Mouse (Mus musculus) heart, postnatal 10 days (tissue): Measurements from ENCODE around the gene Fmo5. TPM values are rescaled to one million over a fixed set of nuclear protein-coding genes. Genes with fewer than 3 reads are reported as not detected.
A peak's percentile ranks its signal among the peaks of the same experiment; 100 is the strongest.

Experiments used
- DNase-seq, 2 experiments: peaks; one replicate each; pipeline ENCODE4 v3.0.0; 2021
- intact Hi-C: fragments of 180-260 bp; cut with DNase I; formaldehyde crosslinking; loops from one replicate; pipeline ENCODE4 v1.15.1; 2025
- total RNA-seq, 2 experiments: library from RNA; stranded (reverse); gene quantifications; 2 replicates each; pipeline ENCODE4 v1.2.3; 2021

The Fmo5 gene
- 1 to 10 TPM; 7.5 to 7.6 TPM for total RNA-seq

DNA sequence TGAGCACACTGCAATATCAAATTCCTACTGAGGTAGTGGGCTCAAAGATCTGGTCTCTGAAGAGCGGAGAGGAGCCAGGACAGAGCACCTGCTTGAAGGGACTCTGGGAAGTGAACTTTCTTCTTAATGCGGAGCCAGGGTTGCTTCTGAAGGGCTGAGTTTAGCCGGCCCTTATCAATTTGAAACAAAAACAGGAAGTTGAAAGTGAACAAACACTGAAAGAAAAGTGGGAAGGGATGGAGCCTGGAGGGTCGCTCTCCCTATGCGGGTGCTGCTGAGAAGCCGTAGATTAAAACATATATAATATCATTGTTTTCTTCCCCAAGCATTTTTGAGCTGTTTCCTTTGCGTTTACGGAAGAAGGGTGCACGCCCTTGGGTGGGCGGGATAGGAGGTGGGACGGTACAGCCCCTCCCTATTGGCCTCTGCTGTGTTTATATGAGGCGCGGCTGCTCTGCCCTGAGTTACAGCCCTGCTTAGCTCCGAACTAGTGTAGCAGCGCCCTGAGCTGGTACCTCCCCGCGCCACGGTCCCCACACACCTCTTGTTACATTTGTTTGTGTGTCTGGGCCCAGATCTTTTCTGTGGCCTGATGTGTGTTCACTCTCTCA, at the start of gene Fmo5:
Fmo5 (plus strand) TSS at position 414 of the 611 bp plus-strand sequence.
- DNase-seq, result peak; percentile 78 to 79
- intact Hi-C loops, result no loop called here

DNA sequence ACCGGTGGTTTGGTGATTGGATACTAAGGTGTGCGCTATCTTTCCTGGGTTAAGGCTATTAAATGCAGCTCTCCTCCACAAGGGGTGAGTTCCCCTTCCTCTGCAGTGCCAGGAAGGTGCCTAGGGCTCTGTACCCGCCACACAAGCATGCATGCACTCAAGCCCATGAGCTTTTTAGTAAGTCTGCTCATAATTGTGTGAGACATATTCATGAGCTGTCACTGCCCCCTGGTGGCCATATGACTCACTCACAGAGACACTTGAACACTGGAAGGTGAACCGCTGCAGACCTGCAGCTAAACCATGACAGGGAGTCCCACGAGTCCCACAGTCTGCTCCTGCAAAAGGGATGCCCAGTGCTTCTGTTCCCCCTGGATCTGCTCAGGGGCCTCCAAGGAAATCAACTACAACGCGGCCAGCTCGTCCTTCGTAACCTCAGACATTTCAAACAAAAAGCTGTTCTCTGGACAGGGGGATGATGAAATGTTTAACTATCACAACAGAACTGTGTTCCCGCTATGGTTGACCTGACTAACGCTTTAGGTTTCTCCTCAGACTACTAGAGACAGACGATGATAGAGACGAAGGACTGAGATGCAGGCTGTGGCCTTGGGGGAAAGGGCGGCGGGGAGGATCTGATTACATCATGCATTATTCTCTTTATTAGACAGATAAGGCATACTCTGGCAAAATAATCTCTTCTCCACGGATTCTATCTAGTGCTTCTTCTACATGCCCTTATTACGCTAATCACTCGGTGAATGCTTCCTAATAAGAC, 43.0 kb upstream of the Fmo5 start:
- DNase-seq, result peak; percentile 80 to 85
- intact Hi-C loops, result loop anchor here (2.0 to 5.0 kb wide), 2 partner anchors 191 to 648 kb away; no protein-coding TSS in a partner anchor

DNA sequence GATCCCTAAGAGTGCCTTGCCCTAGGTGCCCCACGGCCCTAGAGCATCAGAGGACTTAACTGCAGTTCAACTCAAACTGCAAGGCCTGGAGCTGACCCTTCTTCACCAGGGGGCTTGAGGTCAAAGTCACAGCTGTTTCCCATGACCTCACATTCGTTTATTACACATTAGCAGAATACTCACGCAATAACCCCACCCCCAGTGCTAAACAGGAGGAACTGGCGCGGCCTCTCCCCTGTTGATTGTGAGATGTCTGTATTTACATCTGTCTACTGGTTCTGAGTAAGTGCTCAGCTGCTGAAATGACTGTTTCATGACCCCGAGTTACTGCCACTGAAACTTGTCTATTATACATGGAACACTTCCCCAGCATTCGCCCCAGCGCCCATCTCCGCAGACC, 40.9 kb upstream of the Fmo5 start:
- intact Hi-C loops, result loop anchor here (5.0 kb wide), 1 partner anchor 650 kb away; no protein-coding TSS in a partner anchor
- DNase-seq, result no peak

DNA sequence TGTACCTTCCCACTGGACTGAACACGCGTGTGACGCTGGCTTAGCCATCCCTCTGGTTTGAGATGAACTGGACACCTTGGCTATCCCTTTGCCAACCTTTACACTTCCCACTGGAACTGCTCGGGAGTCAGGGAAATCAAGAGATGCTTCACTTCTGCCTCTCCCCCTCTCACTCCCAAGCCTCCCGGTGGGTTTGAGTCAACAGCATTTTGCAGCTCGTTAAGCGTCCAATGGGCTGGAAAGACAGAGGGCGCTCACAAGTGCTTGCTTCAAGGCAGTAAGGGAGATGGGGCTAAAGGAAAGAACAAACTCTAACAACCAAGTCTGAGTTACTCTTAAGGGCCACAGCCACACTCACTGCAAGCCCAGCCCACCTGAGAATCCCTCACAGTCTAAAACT, 37.9 kb upstream of the Fmo5 start:
- DNase-seq, result no peak
- intact Hi-C loops, result no loop called here

DNA sequence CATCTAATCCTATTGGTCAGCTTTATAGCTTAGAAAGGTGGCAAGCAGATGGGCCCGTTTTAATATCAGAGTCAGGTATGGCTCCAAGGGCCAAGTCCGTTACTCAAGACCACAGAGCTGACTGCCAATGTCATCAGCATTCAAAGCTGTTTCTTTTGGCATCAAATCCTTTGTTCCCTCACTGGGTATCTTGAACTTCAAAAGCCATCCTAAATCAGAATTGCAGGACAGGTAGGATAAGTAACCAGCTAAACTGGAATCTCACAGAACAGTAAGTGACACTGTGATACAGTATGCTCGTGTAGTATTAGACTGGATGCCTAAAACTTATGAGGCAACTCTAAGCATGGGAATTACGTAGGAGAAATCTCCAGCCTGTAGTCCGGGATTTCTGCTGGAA, 35.5 kb upstream of the Fmo5 start:
- intact Hi-C loops, result no loop called here
- DNase-seq, result no peak

DNA sequence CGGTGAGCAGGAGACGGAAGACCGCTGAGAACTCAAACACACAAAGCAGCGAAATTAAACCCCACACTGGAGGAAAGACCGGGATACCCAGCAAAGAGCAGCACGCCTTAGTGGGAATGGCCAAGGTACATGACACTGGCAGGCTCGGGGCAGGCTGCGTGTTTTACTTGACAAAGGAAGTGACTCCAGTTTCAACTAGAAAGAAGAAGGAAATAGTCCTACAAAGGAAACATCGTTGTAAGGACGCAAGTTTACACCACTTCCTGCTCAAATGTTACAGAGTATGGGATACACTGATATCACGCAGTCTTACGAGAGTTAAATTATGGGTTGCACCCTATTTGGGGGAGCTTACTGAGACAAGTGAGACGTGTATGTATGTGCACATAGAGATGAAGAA, 34.5 kb upstream of the Fmo5 start:
- DNase-seq, result no peak
- intact Hi-C loops, result no loop called here

DNA sequence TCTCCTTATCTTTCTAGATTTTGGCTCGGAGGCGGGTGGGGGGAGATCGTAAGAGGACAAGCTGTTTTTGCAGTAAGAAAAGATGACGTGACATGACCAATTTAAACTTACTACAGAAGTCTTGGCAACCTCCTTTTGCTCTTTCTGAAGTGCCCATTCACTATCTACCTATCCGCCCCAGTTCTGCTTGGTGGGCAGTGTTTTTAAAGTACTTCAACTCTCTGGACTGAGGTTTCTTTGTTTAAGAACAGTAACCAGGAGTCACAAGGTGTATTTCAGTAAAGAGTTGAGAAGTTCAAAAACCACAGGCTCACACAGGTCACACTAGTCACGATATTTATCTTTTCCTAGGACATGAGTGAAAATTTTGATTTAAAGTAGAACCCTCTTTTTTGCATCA, 33.5 kb upstream of the Fmo5 start:
- no peak for DNase-seq
- intact Hi-C loops, result no loop called here

DNA sequence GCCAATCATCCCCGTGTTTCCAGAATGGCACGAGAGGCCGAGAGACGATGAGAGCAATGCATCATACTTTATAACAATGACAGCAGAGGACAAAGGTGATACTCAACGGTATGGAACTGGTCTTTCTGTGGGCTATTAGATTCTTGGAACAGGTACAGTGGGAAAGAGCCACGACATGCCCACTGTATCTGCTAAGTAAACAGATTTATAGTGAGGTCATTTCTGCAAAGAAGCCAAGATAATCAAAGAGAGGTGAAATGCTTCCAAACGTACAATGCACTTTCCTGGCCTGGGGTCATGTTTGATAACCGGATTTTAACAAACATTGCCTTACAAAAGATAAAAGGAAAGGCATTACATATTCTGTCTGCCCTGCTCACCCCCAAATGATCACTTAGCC, 31.8 kb upstream of the Fmo5 start:
- no peak for DNase-seq
- intact Hi-C loops, result no loop called here

DNA sequence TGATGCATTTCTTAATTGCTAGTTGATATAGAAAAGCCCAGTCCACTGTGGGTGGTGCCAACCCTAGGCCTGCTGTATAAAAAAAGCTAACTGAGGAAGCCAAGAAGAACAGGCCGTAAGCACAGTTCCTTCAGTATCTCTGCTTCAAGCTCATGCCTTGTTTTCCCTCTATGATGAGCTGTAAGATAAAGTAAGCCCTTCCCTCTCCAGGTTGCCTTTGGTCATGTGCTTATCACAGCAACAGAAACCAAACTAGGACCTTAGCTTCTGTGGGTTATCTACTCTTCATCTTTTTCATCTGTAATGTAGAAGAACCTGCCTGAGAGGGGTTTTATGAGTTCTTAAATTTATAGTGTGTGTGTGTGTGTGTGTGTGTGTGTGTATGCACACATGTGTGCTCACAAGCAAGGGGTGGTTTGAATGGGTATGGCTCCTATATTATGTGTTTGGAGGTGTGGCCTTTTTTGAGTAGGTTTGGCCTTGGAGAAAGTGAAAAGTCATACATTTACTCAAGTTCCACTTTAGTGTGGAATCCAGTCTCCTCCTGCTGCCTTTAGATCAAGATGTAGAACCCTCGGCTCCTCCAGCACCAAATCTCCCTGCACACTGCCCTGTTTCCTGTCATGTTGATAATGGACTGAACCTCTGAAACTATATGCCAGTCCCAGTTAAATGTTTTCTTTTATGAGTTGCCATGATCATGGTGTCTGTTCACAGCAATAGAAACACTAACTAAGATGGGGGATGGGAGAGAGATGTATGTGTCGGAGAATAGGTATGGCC, 28.4 kb upstream of the Fmo5 start:
- no peak for DNase-seq
- intact Hi-C loops, result no loop called here

DNA sequence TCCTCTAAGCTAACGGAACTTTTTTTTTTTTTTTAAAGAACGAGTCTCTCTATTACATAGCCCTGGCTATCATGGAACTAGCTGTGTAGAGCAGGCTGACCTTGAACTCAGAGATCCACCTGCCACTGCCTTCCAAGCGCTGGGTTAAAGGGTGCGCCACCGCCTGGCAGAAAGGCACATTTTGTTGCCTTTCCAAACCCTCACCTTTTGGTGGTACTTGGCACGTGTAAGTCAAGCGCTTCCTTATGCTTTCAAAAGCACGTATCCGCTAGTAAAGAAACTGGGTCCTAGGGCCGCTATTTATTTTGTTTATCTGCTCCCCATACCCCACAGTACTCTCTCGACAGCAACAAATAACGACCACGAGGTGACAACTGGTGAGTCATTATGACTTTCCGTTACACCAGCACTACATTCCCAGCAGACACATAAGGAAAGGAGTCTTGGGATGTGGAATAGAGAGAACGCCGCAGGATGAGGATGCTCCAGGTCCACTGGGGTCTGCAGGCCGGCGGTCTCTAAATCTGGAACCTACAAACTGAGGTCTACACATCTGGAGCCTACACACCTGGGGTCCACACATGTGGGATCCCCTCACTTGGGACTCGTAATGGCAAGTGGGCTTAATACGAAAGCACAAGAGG, 19.3 kb upstream of the Fmo5 start:
- DNase-seq, result peak; percentile 36 to 47
- intact Hi-C loops, result no loop called here

DNA sequence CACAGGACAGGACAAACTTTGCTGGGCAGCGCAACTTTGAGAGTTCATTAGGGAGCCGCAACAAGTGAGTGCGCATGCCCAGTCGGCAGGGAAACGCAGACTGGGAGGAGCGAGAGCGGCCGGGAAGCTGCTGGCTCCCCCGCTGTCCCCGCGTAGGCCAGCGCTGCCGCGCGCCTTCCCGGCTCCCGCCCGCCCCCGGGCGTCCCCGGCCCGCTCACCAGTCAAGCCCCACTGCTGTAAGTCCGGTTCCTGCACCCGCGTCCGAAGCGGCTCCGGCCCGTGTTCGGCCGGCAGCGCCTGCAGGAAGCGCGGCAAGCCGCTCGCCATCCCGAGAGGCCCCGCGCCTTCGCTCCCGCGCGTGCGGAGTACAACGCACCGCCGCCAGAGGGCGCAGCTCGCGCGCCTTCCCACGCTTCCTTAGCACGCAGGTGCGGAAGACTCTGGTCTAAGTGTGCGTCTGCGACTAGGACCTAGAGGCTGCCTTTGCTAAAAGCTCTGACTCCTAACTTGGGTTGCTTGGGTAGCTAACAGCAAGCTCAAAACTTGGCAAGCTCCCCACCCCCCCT, 18.7 kb upstream of the Fmo5 start, which contains the start of gene Chd1l:
Chd1l (minus strand) TSS at position 359 of the 566 bp plus-strand sequence.
- intact Hi-C loops, result loop anchor here (2.0 to 10.0 kb wide), 2 partner anchors 47 to 265 kb away; no protein-coding TSS in a partner anchor
- DNase-seq, result peak; percentile 95

DNA sequence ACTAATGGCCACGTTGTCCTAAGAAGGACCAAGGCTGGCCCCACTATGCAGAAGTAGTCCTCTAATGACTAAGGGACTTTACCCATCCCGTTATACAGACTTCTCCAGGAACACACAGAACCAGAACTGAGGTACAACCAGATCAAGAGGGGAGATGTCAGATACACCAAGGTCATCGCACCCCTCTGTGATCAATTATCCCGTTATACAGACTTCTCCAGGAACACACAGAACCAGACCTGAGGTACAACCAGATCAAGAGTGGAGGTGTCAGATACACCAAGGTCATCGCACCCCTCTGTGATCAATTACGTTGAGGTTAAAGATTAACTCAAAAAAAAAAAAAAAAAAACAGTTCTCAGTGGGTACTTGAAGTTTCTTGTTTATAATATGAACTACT, 17.6 kb upstream of the Fmo5 start:
- intact Hi-C loops, result loop anchor here (2.0 to 10.0 kb wide), 2 partner anchors 46 to 264 kb away; no protein-coding TSS in a partner anchor

DNA sequence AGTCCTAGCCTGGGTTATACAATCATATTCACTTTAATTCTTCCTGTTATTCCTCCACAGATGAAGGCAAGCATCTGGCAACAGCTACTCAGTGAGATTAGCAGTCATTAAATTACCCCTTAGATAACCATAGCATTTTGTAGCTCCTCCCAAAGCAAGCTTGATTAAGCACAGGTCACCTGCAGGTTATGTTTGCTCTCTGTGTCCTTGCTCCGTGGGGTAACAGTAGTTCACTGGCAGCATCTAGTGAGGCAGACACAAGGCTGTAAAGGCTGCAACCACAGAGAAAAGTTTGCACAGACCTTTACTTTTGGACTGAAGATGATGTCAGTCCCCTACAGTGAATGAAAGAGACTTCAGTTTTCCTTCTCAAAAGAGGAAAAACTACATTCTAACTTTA, 13.4 kb upstream of the Fmo5 start:
- intact Hi-C loops, result loop anchor here (10.0 kb wide), 1 partner anchor 260 kb away; no protein-coding TSS in a partner anchor
- no peak for DNase-seq

More for the DNA sequence above, 17.6 kb upstream of the Fmo5 start:
- DNase-seq, result no peak

DNA sequence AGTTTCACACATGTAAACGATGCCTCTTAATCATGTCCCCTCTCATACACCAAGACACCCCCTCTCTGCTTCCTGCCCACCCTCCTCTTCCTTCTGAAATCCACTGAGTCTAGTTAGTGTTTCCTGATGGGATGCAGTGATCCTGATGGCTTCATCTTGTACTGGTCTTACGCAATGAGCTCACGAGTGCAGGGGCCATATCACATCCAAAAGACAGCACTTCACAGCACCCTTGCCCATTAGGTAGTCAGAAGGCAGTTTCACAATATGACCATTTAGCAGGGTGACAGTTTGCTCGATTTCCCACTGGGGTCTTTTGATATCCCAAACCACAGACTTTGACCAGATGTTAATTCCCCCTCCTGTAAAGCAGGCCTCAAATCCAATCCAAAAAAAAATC, 12.7 kb upstream of the Fmo5 start:
- intact Hi-C loops, result loop anchor here (10.0 kb wide), 1 partner anchor 259 kb away; no protein-coding TSS in a partner anchor
- no peak for DNase-seq

DNA sequence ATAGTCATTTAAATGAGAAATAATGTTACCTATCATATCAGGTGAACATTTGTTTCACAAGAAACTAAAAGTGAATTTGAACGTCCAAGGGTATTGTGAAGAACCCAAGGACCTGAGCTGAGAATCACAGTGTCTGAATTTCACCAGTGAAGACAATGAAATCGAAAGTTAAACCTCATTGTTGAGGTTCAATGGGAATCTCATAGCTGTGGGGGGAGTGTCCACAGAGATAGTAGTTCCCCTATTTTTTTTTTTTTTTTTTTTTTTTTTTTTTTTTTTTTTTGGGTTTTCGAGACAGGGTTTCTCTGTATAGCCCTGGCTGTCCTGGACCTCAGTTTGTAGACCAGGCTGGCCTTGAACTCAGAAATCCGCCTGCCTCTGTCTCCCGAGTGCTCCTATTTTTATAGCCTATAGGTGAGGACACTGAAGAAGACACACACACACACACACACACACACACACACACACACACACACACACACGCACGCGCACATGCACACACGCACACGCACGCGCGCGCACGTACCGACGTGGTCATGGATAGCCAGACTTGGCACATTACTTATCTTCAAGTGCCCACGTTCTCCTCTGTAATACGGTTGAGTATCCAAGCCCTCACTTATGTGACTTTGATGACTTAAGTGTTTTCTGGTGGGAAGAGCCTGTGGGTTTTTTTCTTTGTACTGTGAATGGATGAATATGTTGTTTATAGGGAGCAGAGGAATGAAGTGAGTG, 11.3 kb upstream of the Fmo5 start:
- intact Hi-C loops, result loop anchor here (10.0 kb wide), 1 partner anchor 258 kb away; no protein-coding TSS in a partner anchor
- DNase-seq, result no peak

DNA sequence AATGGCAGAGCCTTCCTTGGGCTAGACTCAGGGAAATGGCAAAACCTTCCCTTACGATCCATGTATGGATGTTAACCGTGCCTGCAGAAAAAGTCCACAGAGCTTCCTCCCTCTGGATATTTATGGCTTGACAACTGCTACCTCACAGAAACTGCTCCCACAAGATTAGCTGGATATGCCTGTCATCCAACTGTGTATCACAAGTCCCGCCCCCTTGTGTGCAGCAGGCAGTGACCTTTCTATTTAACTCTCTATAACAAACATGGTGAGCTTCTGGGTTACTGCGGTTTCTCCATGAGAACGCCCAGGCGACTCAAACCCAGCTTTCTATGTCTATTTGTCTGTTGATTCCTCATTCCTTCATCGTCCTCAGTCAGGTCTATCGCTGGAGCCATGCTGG, 10.7 kb upstream of the Fmo5 start:
- intact Hi-C loops, result loop anchor here (10.0 kb wide), 1 partner anchor 257 kb away; no protein-coding TSS in a partner anchor
- no peak for DNase-seq

DNA sequence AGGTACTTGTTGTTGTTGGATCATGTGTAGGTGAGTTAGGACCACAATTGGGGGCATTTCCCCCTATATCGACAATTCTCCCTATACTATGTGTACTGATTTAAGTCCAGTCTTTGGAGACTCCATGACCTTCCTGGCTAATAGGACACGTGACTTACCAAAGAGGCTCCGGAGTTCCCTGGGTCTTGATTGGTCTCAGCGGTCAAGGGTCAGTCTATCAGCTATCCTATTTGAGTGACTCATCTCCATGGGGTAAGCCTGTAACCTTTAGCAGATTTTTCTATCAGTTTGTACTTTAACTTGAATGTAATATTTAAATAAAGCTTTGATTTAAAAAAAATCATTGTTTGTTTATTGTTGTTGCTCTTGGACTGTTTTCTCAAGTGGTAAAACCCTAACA, 7.9 kb upstream of the Fmo5 start:
- no peak for DNase-seq
- intact Hi-C loops, result no loop called here

DNA sequence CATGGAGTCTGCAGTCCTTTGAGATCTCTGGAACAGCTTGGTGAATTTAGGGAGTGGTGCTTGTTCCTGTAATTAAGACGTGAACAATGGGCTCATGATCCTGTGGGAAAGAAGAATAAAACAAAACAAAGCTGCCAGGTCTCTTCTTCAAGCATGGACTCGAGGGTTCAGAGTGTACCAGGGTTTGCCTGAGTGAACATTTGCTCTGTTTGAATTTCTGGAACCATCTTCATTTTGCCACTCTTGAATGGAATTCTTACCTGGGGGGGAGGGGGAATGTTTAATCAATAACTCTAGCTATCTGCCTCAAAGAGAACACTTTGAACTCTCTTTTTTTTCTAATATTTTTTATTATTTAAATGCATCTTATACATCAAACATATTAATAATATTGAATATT, 4.0 kb upstream of the Fmo5 start:
- intact Hi-C loops, result no loop called here
- DNase-seq, result no peak

DNA sequence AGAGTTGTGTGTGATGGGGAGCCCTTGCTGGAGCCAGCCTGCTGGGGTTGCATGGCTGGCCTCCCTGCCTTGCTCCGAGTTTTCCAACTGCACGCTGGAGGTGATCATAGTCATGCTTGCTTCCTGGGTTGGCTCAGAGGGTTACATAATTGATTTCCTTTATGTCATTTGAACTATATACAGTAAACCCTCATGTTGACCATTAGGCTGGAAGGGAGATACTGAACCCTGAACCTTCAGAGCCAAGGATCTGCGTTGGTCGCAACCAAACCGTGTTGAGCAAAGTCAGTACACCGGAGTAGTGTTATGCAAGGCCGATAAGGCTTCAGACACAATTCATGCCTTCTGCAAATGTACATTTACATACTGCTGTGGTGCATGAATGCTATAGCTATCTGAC, 711 bp upstream of the Fmo5 start:
- intact Hi-C loops, result no loop called here
- no peak for DNase-seq

DNA sequence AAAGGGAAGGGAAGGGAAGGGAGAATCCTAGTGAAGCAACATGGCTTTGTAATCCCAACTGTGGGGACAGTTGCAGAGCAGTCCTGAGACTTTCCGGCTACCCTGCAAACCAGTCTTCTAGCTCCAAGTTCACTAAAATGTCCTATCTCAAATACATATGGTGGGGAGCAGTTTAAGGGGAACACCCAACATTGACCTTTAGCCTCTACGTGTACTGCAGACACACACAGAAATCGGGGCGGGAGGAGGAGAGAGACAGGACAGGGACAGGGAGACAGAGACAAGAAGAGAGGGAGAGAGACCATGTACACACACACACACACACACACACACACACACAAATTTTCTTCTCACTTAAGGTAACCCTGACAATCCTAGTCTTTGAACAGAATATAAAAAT, 1.3 kb downstream of the Fmo5 start:
- DNase-seq, result no peak
- intact Hi-C loops, result no loop called here
